Mouse (Mus musculus) adrenal gland, adult (tissue): ENCODE data around the gene Ltbp4.
A peak's percentile ranks its signal among the peaks of the same experiment; 100 is the strongest.

Source experiments
- DNase-seq, 2 experiments: peaks; one replicate each; pipeline ENCODE4 v3.0.0; 2022 to 2023; ENCODE audit warnings: low spot score in 1 of 2; ENCODE audit not compliant: inconsistent age in 2 of 2

Gene Ltbp4

GRCm38 (mm10) chr7:27302172-27302571 lies 35.3 kb downstream of the Ltbp4 start:
- DNase-seq = peak; percentile 76 to 89

- no peak for DNase-seq
Measured at GRCm38 (mm10) chr7:27300801-27301200, 36.7 kb downstream of the Ltbp4 start.

- no peak for DNase-seq
Measured at GRCm38 (mm10) chr7:27300351-27300750, 37.1 kb downstream of the Ltbp4 start.

- DNase-seq = no peak
Measured at GRCm38 (mm10) chr7:27298816-27299215, 38.7 kb downstream of the Ltbp4 start.

- DNase-seq = no peak
Measured at GRCm38 (mm10) chr7:27298033-27298610, 39.4 kb downstream of the Ltbp4 start.

- no peak for DNase-seq
Measured at GRCm38 (mm10) chr7:27296518-27296917, 41.0 kb downstream of the Ltbp4 start.

- peak; percentile 35 to 57 for DNase-seq
Measured at GRCm38 (mm10) chr7:27295956-27296355, 41.5 kb downstream of the Ltbp4 start.

GRCm38 (mm10) chr7:27291795-27292466 lies 45.6 kb downstream of the Ltbp4 start:
- DNase-seq = peak; percentile 24 to 51

GRCm38 (mm10) chr7:27290555-27290954 lies 46.9 kb downstream of the Ltbp4 start:
- no peak for DNase-seq

GRCm38 (mm10) chr7:27288732-27289131 lies 48.8 kb downstream of the Ltbp4 start:
- no peak for DNase-seq

GRCm38 (mm10) chr7:27285698-27286066 lies 51.8 kb downstream of the Ltbp4 start:
- DNase-seq = peak; percentile 60 to 82

GRCm38 (mm10) chr7:27284865-27285697 lies 52.4 kb downstream of the Ltbp4 start:
- peak in 1 of 2 experiments; percentile 62 for DNase-seq

GRCm38 (mm10) chr7:27282225-27282624 lies 55.3 kb downstream of the Ltbp4 start:
- no peak for DNase-seq

GRCm38 (mm10) chr7:27281717-27282116 lies 55.8 kb downstream of the Ltbp4 start:
- no peak for DNase-seq

- peak in 1 of 2 experiments; percentile 53 for DNase-seq
Measured at GRCm38 (mm10) chr7:27277191-27277590, 60.3 kb downstream of the Ltbp4 start.

GRCm38 (mm10) chr7:27276021-27276420 lies 61.5 kb downstream of the Ltbp4 start:
- no peak for DNase-seq

GRCm38 (mm10) chr7:27274916-27275315 lies 62.6 kb downstream of the Ltbp4 start:
- no peak for DNase-seq

GRCm38 (mm10) chr7:27273739-27274351 lies 63.6 kb downstream of the Ltbp4 start:
- peak; percentile 26 to 60 for DNase-seq

GRCm38 (mm10) chr7:27271423-27271822 lies 66.1 kb downstream of the Ltbp4 start:
- DNase-seq = no peak

- no peak for DNase-seq
Measured at GRCm38 (mm10) chr7:27266515-27267128, 70.9 kb downstream of the Ltbp4 start.

- DNase-seq = no peak
Measured at GRCm38 (mm10) chr7:27264761-27265160, 72.7 kb downstream of the Ltbp4 start.
